Mouse (Mus musculus): ENCODE measurements at regions not wholly inside any gene's neighbourhood (a gene's known extent, or its start where the extent isn't known, plus 50 kb on each side); places are given as distances from the start of the nearest gene placed in this dataset.
A peak's percentile ranks its signal among the peaks of the same experiment; 100 is the strongest.

- no peak for DNase-seq (ENCODE audit: low spot score)
Observed at GRCm38 (mm10) chr15:11712481-11713274, 194.4 kb downstream of the Npr3 start.

- no peak for DNase-seq (ENCODE audit: low spot score)
Observed at GRCm38 (mm10) chr15:11701246-11701645, 205.8 kb downstream of the Npr3 start.

- DNase-seq (ENCODE audit: low spot score), result no peak
Observed at GRCm38 (mm10) chr15:11699929-11700328, 207.2 kb downstream of the Npr3 start.

- DNase-seq (ENCODE audit: low spot score), result no peak
Observed at GRCm38 (mm10) chr15:11697060-11697459, 210.0 kb downstream of the Npr3 start.

GRCm38 (mm10) chr15:11693772-11694270 lies 213.3 kb downstream of the Npr3 start:
- no peak for DNase-seq (ENCODE audit: low spot score)

- DNase-seq (ENCODE audit: low spot score), result no peak
Observed at GRCm38 (mm10) chr15:11664839-11665379, 242.2 kb downstream of the Npr3 start.

- no peak for DNase-seq (ENCODE audit: low spot score)
Observed at GRCm38 (mm10) chr15:11655168-11655567, 251.9 kb downstream of the Npr3 start.

- DNase-seq (ENCODE audit: low spot score), result no peak
Observed at GRCm38 (mm10) chr15:11646241-11646640, 246.8 kb upstream of the Tars start.

GRCm38 (mm10) chr15:11644779-11645178 lies 245.3 kb upstream of the Tars start:
- no peak for DNase-seq (ENCODE audit: low spot score)

- DNase-seq (ENCODE audit: low spot score), result no peak
Observed at GRCm38 (mm10) chr15:11630654-11631053, 231.2 kb upstream of the Tars start.

- DNase-seq (ENCODE audit: low spot score), result peak; percentile 4
Observed at GRCm38 (mm10) chr15:11626433-11626832, 227.0 kb upstream of the Tars start.

GRCm38 (mm10) chr15:11612416-11612815 lies 213.0 kb upstream of the Tars start:
- no peak for DNase-seq (ENCODE audit: low spot score)

GRCm38 (mm10) chr15:11610043-11610670 lies 210.7 kb upstream of the Tars start:
- no peak for DNase-seq (ENCODE audit: low spot score)

- no peak for DNase-seq (ENCODE audit: low spot score)
Observed at GRCm38 (mm10) chr15:11607489-11607888, 208.0 kb upstream of the Tars start.

GRCm38 (mm10) chr15:11605677-11606076 lies 206.2 kb upstream of the Tars start:
- no peak for DNase-seq (ENCODE audit: low spot score)

GRCm38 (mm10) chr15:11597021-11597420 lies 197.6 kb upstream of the Tars start:
- no peak for DNase-seq (ENCODE audit: low spot score)

- no peak for DNase-seq (ENCODE audit: low spot score)
Observed at GRCm38 (mm10) chr15:11590542-11591116, 191.2 kb upstream of the Tars start.

GRCm38 (mm10) chr15:11589795-11590194 lies 190.3 kb upstream of the Tars start:
- no peak for DNase-seq (ENCODE audit: low spot score)

- DNase-seq (ENCODE audit: low spot score), result no peak
Observed at GRCm38 (mm10) chr15:11586384-11586783, 186.9 kb upstream of the Tars start.

GRCm38 (mm10) chr15:11584155-11584554 lies 184.7 kb upstream of the Tars start:
- DNase-seq (ENCODE audit: low spot score), result no peak

GRCm38 (mm10) chr15:11578331-11578730 lies 178.9 kb upstream of the Tars start:
- DNase-seq (ENCODE audit: low spot score), result no peak

- DNase-seq (ENCODE audit: low spot score), result no peak
Observed at GRCm38 (mm10) chr15:11574359-11574758, 174.9 kb upstream of the Tars start.

GRCm38 (mm10) chr15:11573496-11573895 lies 174.0 kb upstream of the Tars start:
- DNase-seq (ENCODE audit: low spot score), result no peak

All from ovary, postnatal 14 days (tissue).